Mouse (Mus musculus) neutrophil, adult 5-6 weeks (primary cell): ENCODE measurements around the gene H2-Q1. TPM values are rescaled to one million over a fixed set of nuclear protein-coding genes. Genes with fewer than 3 reads are reported as not detected.
"Not testable (repeated sequence)": the region's sequence is repeated elsewhere in the genome, so short reads cannot be mapped to it uniquely, and the experiment has no call there.

Experiments
- ATAC-seq: fragments of 151-379, 151-347 bp; 2 replicates; pipeline ENCODE4 v1.8.0; 2017; ENCODE audit warnings: mild to moderate bottlenecking, moderate TSS enrichment; ENCODE audit not compliant: insufficient number of reproducible peaks, poor library complexity, low FRiP score, severe bottlenecking; ENCODE audit errors: extremely low read depth
- total RNA-seq: library from RNA; stranded (forward); fragments of 200-1000 nt; gene quantifications from 2 replicates; pipeline ENCODE4 v1.2.3, GENCODE M21; 2017

H2-Q1 gene
- total RNA-seq: 0.12 TPM in 1 of 2 replicates, not detected in the other

DNA sequence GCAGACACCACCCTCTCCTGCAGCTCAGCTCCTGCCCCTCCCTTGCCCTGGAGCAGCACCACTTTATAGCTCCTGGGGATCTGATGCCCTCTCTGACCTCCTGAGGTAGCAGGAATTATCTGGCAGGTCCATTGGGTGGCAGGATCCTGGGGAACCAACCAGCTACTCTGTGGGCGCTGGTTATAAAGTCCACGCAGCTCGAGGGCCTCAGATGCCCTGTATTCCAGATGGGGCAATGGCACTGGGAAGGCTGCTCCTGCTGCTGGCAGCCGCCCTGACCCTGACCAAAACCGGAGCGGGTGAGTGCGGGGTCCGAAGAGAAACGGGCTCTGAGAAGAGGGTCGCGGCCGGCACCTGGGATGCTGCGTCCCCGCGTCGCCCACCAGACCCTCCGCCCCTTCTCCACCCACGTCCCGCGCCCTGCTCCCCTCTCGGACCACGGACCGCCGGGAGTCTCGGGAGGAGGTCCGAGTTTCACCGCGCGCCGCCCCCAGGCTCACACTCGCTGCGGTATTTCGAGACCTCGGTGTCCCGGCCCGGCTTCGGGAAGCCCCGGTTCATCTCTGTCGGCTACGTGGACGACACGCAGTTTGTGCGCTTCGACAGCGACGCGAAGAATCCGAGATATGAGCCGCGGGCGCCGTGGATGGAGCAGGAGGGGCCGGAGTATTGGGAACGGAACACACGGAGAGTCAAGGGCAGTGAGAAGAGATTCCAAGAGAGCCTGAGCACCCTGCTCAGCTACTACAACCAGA lies at the start of gene H2-Q1:
H2-Q1 (plus strand) TSS at position 79 of the 755 bp plus-strand sequence.
- ATAC-seq: no peak

DNA sequence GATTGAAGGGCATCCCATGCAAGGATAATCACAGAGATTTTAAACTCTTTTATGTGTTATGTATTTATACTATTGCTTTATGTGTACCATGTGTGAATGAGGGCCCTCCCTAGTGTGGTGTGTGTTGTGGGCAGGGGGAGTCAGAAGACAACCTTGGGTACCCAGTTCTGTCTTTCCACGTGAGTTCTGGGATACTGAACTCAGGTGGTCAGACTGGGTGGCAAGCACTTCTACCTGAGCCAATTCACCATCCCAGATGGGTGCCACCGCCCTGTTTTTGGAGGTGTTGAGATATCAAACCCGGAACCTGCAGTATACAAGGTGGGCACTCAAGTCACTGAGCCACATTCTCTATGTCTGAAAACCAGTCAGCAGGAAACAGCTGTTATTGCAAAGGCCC lies 48.0 kb upstream of the H2-Q1 start:
- ATAC-seq: no peak

DNA sequence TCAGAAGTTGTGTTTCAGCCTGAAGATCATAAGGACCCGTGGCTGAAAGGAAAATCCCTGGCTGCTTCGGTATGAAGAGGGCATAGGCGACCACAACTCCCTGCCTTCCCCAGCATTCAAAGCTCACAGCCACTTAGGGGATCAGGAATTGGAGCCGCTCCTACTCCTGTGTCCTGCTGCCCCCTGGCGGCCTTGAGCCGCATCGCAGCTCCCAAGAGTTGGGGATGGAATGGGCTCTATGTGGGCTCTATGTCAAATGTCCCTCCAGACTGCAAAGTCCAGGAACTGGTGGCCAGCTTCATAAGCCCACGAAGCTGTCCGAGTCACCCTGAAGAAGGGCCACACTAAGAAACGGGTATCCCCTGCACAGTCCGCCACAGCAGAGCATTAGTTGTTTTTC lies 45.4 kb upstream of the H2-Q1 start:
- ATAC-seq: peak; percentile 77

DNA sequence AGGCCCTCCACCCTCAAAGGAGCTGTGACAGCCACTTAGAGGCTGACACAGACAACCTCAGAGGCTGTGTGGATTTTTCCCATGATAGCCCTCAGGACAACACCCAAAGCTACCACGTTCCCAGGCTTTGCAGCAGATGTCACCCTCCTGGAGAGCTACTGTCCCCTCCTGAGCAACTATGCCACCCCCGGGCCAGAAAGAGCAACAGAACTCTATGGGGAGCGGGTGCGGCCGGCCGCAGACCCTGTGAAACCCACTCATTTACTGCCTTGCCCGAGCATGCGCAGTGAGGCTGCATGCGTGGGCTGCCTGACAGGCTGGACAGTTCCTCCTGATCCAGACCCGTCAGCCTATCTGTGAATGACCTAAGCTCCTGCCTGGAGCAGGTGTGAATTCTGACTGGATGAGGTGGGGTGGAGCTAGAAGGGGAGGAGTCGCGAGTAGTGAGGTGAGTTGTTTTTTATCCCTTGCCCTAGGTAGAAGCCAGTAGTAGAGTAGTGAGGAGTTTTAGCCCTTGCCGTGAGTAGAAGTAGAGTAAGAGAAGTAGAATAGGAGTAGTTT lies 43.8 kb upstream of the H2-Q1 start:
- no peak for ATAC-seq

DNA sequence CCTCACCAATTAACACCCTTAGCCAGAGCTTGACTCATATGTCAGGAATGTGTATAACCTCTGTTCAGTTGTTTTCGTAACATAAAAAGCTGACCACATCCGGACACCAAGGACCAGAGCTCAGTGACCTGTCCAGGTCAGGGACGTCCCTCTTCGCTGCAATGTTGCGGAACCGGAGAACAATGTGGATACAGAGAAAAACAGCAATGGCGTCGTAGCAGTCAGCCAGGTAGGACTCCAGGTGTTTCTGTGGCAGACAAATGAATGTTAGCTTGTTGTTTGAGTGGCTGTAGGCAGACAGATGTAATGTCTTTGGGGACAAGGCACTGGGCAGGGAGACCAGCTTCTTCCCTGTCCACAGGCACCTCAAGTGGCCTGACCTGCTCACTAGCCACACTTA lies 42.2 kb upstream of the H2-Q1 start:
- ATAC-seq: no peak

DNA sequence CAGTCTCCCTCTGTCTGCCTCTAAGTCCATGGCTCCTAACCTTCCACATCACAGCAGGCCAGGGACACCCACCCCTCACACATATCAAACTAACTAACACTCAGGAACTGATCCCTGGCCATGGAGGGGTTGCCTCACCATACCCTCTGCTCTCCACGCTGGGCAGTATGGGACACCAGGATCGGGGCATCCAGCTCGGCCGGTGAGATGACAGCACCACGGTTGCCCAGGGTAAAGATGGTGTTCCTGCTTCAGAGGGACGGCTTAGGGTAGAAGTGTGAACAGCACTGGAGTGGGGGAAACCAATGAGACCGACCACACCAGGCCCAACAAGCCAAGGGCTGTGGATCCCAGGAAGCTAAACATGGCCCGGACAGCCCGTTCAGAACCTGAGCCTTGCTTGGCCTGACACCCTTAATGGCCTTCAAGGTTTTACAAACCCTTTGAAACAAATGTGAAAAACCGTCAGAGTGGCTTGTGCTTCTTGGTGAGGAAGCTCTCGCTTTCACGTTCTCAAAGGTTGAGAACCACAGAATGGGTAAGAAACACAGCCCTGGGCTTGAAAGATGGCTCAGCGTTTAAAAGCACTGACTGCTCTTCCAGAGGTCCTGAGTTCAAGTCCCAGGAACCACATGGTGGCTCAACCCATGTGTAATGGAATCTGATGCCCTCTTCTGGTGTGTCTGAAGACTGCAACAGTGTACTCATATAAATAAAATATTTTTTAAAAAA lies 41.1 kb upstream of the H2-Q1 start:
- ATAC-seq: no peak

DNA sequence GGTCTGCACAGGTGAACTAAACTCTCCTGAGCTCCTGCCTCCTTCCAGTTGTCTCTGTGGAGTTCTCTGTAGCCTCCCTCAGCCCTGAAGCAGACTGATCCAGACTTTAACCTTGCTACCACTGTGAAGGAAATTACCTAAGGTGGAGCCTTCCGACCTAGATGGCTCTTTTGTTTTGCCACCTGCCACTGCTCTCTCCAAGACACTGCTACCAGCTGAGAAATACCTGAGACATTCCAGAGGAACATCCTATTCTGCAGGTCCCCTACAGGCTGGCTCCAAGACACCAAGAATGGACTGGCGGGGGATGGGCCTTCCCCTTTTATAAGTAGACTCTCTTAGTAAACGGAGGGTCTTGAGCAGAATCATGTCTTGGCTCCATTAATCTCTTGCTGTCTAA lies 39.9 kb upstream of the H2-Q1 start:
- no peak for ATAC-seq

DNA sequence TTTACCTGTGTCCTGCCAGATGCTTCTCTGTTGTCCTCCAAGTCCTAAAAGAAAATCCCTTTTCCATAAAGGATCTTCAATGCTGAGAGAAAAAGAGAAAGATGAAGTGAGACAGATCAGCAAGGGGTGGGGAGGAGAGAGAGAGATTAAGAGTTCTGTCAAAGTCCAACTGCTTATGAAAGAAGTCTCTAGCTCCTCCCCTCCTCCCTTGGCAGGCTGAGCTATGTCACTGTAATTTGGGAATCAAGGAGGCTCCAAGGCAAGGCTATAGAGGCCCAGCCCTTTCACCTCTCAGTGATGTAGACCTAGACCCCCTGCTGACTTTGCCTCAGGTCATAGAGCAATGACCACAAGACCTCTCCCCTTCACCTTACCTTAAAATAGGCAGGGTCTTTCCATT lies 34.8 kb upstream of the H2-Q1 start:
- ATAC-seq: no peak

DNA sequence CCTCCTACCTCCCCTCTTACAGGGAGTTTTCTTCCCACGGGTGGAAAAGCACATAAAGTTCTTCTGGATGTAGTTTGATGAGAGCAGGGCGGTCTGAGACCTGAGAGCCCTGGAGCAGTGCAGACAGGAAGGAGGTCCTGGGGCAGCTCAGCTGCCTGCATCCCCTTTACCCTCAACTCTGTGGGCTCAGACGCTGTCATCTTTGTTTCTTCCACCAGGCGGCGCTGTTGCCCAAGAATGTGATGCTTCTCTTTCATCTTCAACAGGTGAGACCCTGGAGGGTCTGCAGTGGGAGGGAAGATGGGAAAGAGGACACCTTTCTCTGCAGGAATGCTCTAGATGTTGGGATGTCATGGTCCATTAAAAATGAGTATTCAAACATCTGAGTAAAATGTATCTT lies 24.4 kb upstream of the H2-Q1 start:
- ATAC-seq: peak; percentile 46; the same call in 1 of the 2 replicates

DNA sequence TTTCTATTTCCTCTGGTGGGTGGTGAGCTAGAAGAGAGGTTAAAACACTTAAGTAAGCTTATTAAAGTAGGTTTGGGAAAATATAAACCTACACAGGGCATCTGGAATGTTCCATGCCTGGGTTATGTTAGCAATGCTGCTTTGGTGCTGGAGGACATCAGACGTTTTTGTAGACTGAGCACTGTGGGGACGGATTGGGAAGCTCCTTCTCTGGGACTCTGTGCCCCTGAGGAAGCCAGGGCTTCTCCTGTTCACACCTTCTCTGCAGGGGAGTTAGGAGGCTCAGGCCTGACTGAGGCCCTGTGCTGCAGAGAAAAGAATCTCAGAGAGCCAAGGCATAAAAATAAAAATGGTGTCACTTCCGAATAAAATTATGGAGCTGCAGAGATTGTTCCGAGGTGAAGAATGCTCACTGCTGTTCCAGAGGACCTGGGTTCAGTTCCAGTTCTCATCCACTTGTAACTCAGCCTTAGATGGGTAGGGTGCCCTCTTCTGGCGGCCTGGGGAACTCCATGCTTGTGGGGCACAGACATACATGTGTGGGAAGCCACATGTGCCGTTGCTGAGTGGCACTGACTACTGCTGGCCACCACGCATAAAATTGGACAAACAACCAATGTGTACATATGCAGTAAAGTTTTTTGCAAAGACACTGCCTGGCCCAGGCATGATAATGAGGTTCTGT lies 19.8 kb upstream of the H2-Q1 start:
- not testable (repeated sequence) for ATAC-seq

DNA sequence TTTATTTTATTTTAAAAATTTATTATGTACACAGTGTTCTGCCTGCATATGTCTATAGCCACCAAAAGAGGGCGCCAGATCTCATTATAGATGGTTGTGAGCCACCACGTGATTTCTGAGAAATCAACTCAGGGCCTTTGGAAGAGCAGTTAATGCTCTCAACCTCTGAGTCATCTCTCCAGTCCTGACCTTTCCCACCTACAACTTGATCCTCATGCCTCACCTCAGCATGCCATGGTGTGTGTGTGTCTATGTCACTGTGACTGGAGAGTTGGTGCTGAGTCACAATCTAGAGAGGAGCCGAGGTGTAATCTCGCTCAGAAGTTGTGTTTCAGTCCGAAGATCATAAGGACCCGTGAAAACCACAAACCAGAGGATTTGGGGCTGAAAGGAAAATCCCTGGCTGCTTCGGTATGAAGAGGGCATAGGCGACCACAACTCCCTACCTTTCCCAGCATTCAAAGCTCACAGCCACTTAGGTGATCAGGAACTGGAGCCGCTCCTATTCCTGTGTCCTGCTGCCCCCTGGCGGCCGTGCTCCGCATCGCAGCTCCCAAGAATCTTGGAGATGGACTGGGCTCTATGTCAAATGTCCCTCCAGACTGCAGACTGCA lies 18.5 kb upstream of the H2-Q1 start:
- ATAC-seq: peak; percentile 61

DNA sequence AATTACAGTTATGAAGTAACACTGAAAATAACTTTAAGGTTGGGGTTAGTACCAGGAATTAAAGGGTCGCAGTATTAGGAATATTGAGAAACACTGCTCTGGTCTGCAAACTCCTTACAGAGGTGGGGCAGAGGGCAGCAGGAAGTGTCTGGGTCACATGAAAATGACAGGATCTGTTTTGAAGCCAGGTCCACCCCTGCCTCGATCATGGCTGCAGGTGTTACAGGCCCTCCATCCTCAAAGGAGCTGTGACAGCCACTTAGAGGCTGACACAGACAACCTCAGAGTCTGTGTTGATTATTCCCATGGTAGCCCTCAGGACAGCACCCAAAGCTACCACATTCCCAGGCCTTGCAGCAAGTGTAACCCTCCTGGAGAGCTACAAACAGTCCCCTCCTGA lies 16.9 kb upstream of the H2-Q1 start:
- no peak for ATAC-seq

DNA sequence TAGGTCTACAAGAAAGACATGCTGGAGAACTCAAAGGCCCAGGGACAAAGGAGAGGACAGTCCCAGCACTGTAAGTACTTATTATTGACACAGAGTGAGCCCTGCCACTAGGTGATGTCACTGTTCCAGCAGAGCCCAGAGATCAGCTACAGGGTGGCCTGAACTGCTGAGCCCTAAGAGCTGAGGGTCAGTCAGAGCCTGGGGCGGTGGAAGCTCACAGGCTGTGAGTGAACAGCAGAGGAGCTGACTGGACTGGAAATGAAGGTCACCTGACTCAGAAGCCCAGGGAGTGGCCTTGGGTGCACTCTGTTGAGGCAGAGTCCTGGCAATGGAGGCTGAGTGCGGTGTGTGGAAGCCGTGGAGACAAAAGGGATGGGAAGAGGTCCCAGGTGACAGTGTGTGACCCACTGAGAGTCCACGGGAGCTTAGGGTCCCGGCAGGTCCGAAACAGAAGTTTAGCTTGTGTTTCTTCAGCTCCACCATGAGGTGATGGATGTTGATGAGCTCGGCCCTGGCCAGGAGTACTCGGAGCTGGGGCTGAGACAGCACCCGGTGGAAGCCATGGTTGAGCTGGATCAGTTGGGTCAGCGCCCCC lies 16.4 kb upstream of the H2-Q1 start:
- no peak for ATAC-seq

DNA sequence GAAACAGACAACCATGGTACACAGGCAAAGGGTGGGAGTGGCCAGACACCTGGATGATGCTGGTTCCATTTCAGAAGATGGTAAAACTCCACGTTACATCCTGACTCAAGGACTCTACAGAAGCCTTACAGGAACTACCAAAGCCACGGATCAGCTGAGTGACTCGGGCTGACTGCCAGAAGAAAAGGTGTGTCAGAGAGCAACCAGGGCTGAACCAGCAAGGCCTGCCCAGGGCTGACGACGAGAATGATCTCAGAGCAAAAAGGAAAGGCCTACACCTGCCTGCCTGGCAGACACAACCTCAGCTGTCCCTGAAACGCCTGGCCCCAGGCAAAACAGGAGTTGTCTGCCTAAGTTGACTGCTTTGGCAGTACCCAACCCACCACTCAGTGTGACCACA lies 15.7 kb upstream of the H2-Q1 start:
- ATAC-seq: no peak

DNA sequence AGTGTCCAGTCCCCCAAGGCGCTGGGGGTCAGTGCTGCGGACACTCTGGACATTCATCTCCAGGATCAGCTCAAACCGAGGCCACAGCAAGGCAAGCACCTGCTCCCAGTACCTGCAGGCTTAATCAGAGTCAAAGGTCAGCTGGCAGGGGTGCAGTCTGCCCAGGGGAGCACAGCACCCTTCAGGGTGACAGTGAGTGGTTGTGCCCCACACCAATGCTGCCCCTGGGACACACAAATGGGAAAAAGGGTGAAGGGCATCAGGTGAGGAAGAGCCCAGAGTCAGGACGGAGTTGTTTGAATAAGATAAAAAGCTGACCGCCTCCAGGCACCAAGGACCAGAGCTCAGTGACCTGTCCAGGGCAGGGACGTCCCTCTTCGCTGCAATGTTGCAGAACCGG lies 15.3 kb upstream of the H2-Q1 start:
- not testable (repeated sequence) for ATAC-seq

DNA sequence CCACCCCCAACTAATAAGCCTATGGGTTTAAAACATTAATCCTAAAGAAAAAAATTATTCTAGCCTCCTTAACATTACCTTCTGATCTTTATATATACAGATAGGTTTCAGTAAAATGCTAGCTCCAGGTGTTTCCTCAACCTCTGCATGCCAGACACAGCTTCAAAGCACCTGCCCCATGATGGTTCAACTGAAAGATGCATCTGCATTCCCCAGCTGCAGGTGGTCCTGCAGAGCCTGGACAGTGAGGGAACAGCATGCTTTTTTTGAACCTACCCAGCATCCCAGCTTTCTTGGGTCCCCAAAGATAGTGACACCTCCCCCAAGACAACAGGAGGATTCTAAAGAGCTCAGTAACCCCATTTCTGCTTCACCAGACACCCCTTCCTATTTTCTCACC lies 1.5 kb upstream of the H2-Q1 start:
- no peak for ATAC-seq

DNA sequence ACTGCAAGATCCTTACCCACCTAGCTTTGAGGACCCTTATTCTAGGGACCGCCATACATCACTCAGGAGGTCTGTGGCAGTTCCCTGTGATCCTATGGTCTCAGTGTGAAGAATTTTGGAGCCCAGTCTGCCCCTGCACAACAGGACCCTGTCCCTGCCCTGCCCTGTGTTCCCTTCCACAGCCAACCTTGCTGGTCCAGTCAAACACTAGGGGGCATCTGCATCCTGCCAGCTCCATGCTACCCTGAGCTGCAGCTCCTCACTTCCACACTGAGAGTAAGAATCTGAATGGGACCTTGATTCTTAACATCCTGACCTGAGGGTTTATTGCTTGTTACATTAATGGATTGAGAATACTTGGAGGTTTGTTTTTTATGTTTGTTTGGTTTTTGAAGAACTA lies 4.9 kb downstream of the H2-Q1 start:
- ATAC-seq: not testable (repeated sequence)

DNA sequence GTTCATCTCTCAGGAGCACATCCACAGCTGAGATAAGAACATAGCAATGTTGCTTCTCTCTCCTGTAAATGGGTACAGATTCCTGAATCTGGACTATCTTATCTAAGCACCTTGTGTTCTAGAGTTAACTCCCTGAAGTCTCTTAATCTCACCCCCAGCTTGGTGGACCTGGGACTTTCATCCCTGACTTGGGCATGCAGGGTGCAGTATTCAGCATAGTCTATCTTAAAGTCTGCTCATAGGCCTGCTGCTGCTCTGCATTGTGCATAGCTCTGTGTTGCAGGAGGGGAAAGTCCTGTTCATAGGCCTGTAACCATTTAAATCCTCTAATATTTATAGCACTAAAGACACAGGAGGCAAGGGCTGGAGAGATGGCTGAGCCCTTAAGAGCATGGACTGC lies 5.8 kb downstream of the H2-Q1 start:
- ATAC-seq: not testable (repeated sequence)

DNA sequence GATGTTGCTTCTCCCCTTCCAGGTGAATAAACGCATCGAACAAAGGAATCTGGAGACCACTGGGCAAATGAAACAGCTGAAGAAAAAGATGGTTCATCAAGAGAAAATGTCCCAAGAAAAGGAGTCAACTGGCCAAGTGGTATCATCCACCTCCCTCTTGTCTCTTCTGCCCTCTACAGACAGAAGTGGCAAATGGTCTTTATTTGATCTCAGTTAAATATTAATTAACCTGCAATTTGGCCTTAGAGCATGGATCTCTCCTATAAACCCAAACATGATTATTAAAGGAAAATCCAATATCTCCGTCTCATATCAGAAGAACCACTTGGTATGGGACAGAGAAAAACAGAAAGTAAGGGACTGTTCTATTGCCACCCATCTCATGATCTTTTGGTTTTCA lies 9.5 kb downstream of the H2-Q1 start:
- ATAC-seq: not testable (repeated sequence)
